20 mouse cellular contexts compared by ENCODE assay signal in genomic region chr7:75271921-75272381, GRCm38 (mm10). TPM values are rescaled to one million over a fixed set of nuclear protein-coding genes. Genes with fewer than 3 reads are reported as not detected.
DNase-seq lines count a peak whose midpoint lies in the region; ATAC-seq lines count a peak whose summit lies in the region.
"Had no signal": no experiment of that assay in that cellular context is flagged by ENCODE, and none has a peak within 500 bp of the region (broad histone marks: within the 10 kb centered on the region; RNA-seq: fewer than 3 reads in every experiment).

No protein-coding gene starts in this region.

- no peaks in the 10 kb centered on the region for H3K9me3 ChIP-seq in forebrain, embryonic 13.5 days (replicated peaks)
- H3K9me3 ChIP-seq in forebrain, embryonic 12.5 days = no peaks in the 10 kb centered on the region
- H3K9me3 ChIP-seq: embryonic facial prominence, embryonic 12.5 days; intestine, embryonic 15.5 days; midbrain, embryonic 12.5 days had no signal

- H3K4me2 ChIP-seq in forebrain, embryonic 13.5 days = no peak overlapping the region
- no peak overlapping the region for H3K4me2 ChIP-seq in forebrain, embryonic 12.5 days
- H3K4me2 ChIP-seq: embryonic facial prominence, embryonic 12.5 days; heart, embryonic 11.5 days; intestine, embryonic 15.5 days; midbrain, embryonic 12.5 days had no signal

- no peak overlapping the region for H3K27ac ChIP-seq in forebrain, embryonic 13.5 days
- H3K27ac ChIP-seq in forebrain, embryonic 12.5 days = no peak overlapping the region
- H3K27ac ChIP-seq: embryonic facial prominence, embryonic 12.5 days; intestine, embryonic 15.5 days; midbrain, embryonic 12.5 days had no signal

- no peaks in the 10 kb centered on the region for H3K27me3 ChIP-seq in forebrain, embryonic 13.5 days
- no peaks in the 10 kb centered on the region for H3K27me3 ChIP-seq in forebrain, embryonic 12.5 days
- H3K27me3 ChIP-seq: embryonic facial prominence, embryonic 12.5 days; intestine, embryonic 15.5 days; midbrain, embryonic 12.5 days had no signal

- peak; percentile 53; the same call in 1 of the 2 replicates for ATAC-seq in forebrain, embryonic 13.5 days
- ATAC-seq in forebrain, embryonic 12.5 days (ENCODE audit: low FRiP score) = no peak
- ATAC-seq: activated CD4-positive, CD25-positive, alpha-beta regulatory T cell, adult 4 months; intestine, embryonic 15.5 days; liver, postnatal 0 days had no signal

- 52% methylated on average over 3 of the region's 3 CpGs for WGBS in forebrain, embryonic 13.5 days
- WGBS in forebrain, embryonic 12.5 days = 66% methylated on average over 3 of the region's 3 CpGs

- H3K9ac ChIP-seq in forebrain, embryonic 13.5 days = no peak overlapping the region
- H3K9ac ChIP-seq in forebrain, embryonic 12.5 days = no peak overlapping the region
- H3K9ac ChIP-seq: embryonic facial prominence, embryonic 12.5 days; intestine, embryonic 15.5 days; liver, postnatal 0 days; midbrain, embryonic 12.5 days had no signal

- no peaks in the 10 kb centered on the region for H3K4me1 ChIP-seq in forebrain, embryonic 13.5 days
- H3K4me1 ChIP-seq in forebrain, embryonic 12.5 days = no peaks in the 10 kb centered on the region
- H3K4me1 ChIP-seq: embryonic facial prominence, embryonic 12.5 days; intestine, embryonic 15.5 days; midbrain, embryonic 12.5 days had no signal

- H3K36me3 ChIP-seq in forebrain, embryonic 13.5 days (ENCODE audit: poor library complexity, severe bottlenecking) = no peaks in the 10 kb centered on the region
- no peaks in the 10 kb centered on the region for H3K36me3 ChIP-seq in forebrain, embryonic 12.5 days (replicated peaks)
- H3K36me3 ChIP-seq: embryonic facial prominence, embryonic 12.5 days; intestine, embryonic 15.5 days; midbrain, embryonic 12.5 days had no signal

- DNase-seq in layer of hippocampus, adult 11-12 months (ENCODE audit: low spot score) = peak; percentile 25
- DNase-seq in layer of hippocampus, postnatal 10 days (ENCODE audit: low spot score in 2 of 2) = no peak
- DNase-seq in brain, adult 2 months (ENCODE audit: low read depth, low spot score) = peak; percentile 91
- peak; percentile 72 to 74 for DNase-seq in left cerebral cortex, adult 9 months (ENCODE audit: low spot score in 2 of 2)
- no peak for DNase-seq in urinary bladder, postnatal 10 days (ENCODE audit: low spot score)
- no peak for DNase-seq in cerebellum, adult 11 months
- DNase-seq: adrenal gland, postnatal 36 days; gastrocnemius, postnatal 36 days; heart, postnatal 36 days; liver, postnatal 0 days; lung, postnatal 4 days; thymus, postnatal 25 days had no signal

- no peak overlapping the region for H3K4me3 ChIP-seq in forebrain, embryonic 13.5 days
- H3K4me3 ChIP-seq in forebrain, embryonic 12.5 days (replicated peaks) = no peak overlapping the region
- H3K4me3 ChIP-seq: embryonic facial prominence, embryonic 12.5 days; intestine, embryonic 15.5 days; midbrain, embryonic 12.5 days had no signal

RNA-seq across cellular contexts. Expression of gene Sv2b, which starts 37.1 kb away (rescaled TPM):
- 5.7 and 6.0 TPM in 2 replicates for polyA plus RNA-seq in forebrain, embryonic 13.5 days (2015; fragmentation: Nextera tagmentation; extraction: Ambion mirVana)
- polyA plus RNA-seq in forebrain, embryonic 12.5 days (2016; fragmentation: Nextera tagmentation; extraction: Ambion mirVana) = 4.6 TPM in 2 replicates
- 100 to 1,000 TPM; 230 to 237 TPM for total RNA-seq in layer of hippocampus, postnatal 10 days (2021)
- total RNA-seq: CH12.LX had no signal
- polyA plus RNA-seq: activated CD4-positive, CD25-positive, alpha-beta regulatory T cell, adult 4 months; liver, postnatal 0 days had no signal

Comparison
In these comparisons a context has a peak if more than half of its experiments do, and no peak if none do; other contexts are left out.
1. DNase-seq: peak in layer of hippocampus, adult 11-12 months (single experiment), brain, adult 2 months (single experiment) and left cerebral cortex, adult 9 months (2 of 2); none in layer of hippocampus, postnatal 10 days (0 of 2), urinary bladder, postnatal 10 days (single experiment) and cerebellum, adult 11 months (single experiment).